8 mouse cellular contexts compared by ENCODE assay signal in genomic region chr14:41013143-41013542, GRCm38 (mm10). TPM values are rescaled to one million over a fixed set of nuclear protein-coding genes. Genes with fewer than 3 reads are reported as not detected.
DNase-seq lines count a peak whose midpoint lies in the region; ATAC-seq and TF ChIP-seq lines count a peak whose summit lies in the region.

No protein-coding gene starts in this region.

- H3K36me3 ChIP-seq in embryonic facial prominence, embryonic 12.5 days, result no peaks in the 10 kb centered on the region
- no peaks in the 10 kb centered on the region for H3K36me3 ChIP-seq in intestine, embryonic 14.5 days (ENCODE audit: control insufficient read depth, insufficient read depth, low read length)
- H3K36me3 ChIP-seq in midbrain, postnatal 0 days (ENCODE audit: insufficient read depth, low read length), result no peaks in the 10 kb centered on the region

- no peak for ATAC-seq in embryonic facial prominence, embryonic 12.5 days (ENCODE audit: insufficient number of reproducible peaks, insufficient read depth, low FRiP score, low TSS enrichment)
- ATAC-seq in intestine, embryonic 14.5 days (replicated peaks; ENCODE audit: low FRiP score, low TSS enrichment, low read depth), result no peak
- ATAC-seq in midbrain, postnatal 0 days (ENCODE audit: low FRiP score), result peak; percentile 2; the same call in 1 of the 2 replicates

- H3K9ac ChIP-seq in embryonic facial prominence, embryonic 12.5 days, result peak overlapping the region; percentile 61
- H3K9ac ChIP-seq in intestine, embryonic 14.5 days (ENCODE audit: low read length), result peak overlapping the region; percentile 62
- peak overlapping the region; percentile 73 for H3K9ac ChIP-seq in midbrain, postnatal 0 days (replicated peaks; ENCODE audit: low read length, poor library complexity, severe bottlenecking)

- peak overlapping the region; percentile 71 for H3K4me3 ChIP-seq in layer of hippocampus, adult 2 months
- peak overlapping the region; percentile 50 for H3K4me3 ChIP-seq in embryonic facial prominence, embryonic 12.5 days
- peak overlapping the region; percentile 51 for H3K4me3 ChIP-seq in intestine, embryonic 14.5 days (ENCODE audit: low read depth, low read length)
- peak overlapping the region; percentile 54 for H3K4me3 ChIP-seq in midbrain, postnatal 0 days (ENCODE audit: low read depth, low read length)

- peak overlapping the region; percentile 95 for H3K27ac ChIP-seq in layer of hippocampus, adult 2 months
- H3K27ac ChIP-seq in embryonic facial prominence, embryonic 12.5 days, result no peak overlapping the region
- H3K27ac ChIP-seq in intestine, embryonic 14.5 days (ENCODE audit: low read depth), result no peak overlapping the region
- H3K27ac ChIP-seq in midbrain, postnatal 0 days (ENCODE audit: low read depth, low read length), result peak overlapping the region; percentile 81

- 15% methylated on average over 9 of the region's 9 CpGs for WGBS in embryonic facial prominence, embryonic 12.5 days
- WGBS in intestine, embryonic 14.5 days, result 17% methylated on average over 9 of the region's 9 CpGs
- 10% methylated on average over 9 of the region's 9 CpGs for WGBS in midbrain, postnatal 0 days

- H3K4me2 ChIP-seq in embryonic facial prominence, embryonic 12.5 days (replicated peaks), result peak overlapping the region; percentile 68
- H3K4me2 ChIP-seq in intestine, embryonic 14.5 days (ENCODE audit: low read length), result peak overlapping the region; percentile 88
- peak overlapping the region; percentile 75 for H3K4me2 ChIP-seq in midbrain, postnatal 0 days (ENCODE audit: low read depth, low read length, poor library complexity, severe bottlenecking)

- 0 out of 2 replicates have a peak, but pooled peaks cover 8% of the 10 kb centered on the region for H3K4me1 ChIP-seq in embryonic facial prominence, embryonic 12.5 days
- H3K4me1 ChIP-seq in intestine, embryonic 14.5 days (replicated peaks; ENCODE audit: control insufficient read depth, insufficient read depth, low read length), result peaks cover 13% of the 10 kb centered on the region
- H3K4me1 ChIP-seq in midbrain, postnatal 0 days (ENCODE audit: insufficient read depth, low read length), result no peaks in the 10 kb centered on the region

- intact Hi-C loops in left cerebral cortex, postnatal 10 days (cut with DNase I), result no loop called here

- no peak for TF ChIP-seq CTCF in layer of hippocampus, adult 2 months (conservative IDR thresholded peaks at IDR 0.05)
- no peak for TF ChIP-seq CTCF in midbrain, postnatal 0 days (IDR thresholded peaks at IDR 0.05)

- no peak for DNase-seq in layer of hippocampus, adult 2 months (ENCODE audit: low spot score in 2 of 2)
- no peak for DNase-seq in layer of hippocampus, adult 11-12 months (ENCODE audit: low spot score)
- DNase-seq in intestine, embryonic 14.5 days (ENCODE audit: low spot score), result no peak
- DNase-seq in midbrain, postnatal 0 days (ENCODE audit: low spot score), result no peak
- no peak for DNase-seq in layer of hippocampus, postnatal 14 days (ENCODE audit: low spot score in 2 of 2)
- no peak for DNase-seq in cerebellum, postnatal 10 days
- DNase-seq in left cerebral cortex, postnatal 10 days (ENCODE audit: extremely low spot score in 1 of 2, low spot score in 2 of 2), result no peak

- no peaks in the 10 kb centered on the region for H3K9me3 ChIP-seq in embryonic facial prominence, embryonic 12.5 days
- H3K9me3 ChIP-seq in intestine, embryonic 14.5 days (ENCODE audit: control insufficient read depth, low read length), result no peaks in the 10 kb centered on the region
- no peaks in the 10 kb centered on the region for H3K9me3 ChIP-seq in midbrain, postnatal 0 days (ENCODE audit: low read length)

- H3K27me3 ChIP-seq in embryonic facial prominence, embryonic 12.5 days, result no peaks in the 10 kb centered on the region
- no peaks in the 10 kb centered on the region for H3K27me3 ChIP-seq in intestine, embryonic 14.5 days (replicated peaks; ENCODE audit: control insufficient read depth, insufficient read depth, low read length)
- no peaks in the 10 kb centered on the region for H3K27me3 ChIP-seq in midbrain, postnatal 0 days (ENCODE audit: insufficient read depth, low read length)

RNA-seq across cellular contexts. Expression of gene Fam213a, which starts 0.4 kb away (rescaled TPM):
- total RNA-seq in layer of hippocampus, adult 2 months (2021), result 100 to 1,000 TPM; 154 to 159 TPM
- polyA plus RNA-seq in embryonic facial prominence, embryonic 12.5 days (2016; fragmentation: Nextera tagmentation; extraction: Ambion mirVana), result 57.1 and 57.7 TPM in 2 replicates
- polyA plus RNA-seq in intestine, embryonic 14.5 days (2014; fragmentation: Nextera tagmentation; extraction: Ambion mirVana), result 46.3 and 46.4 TPM in 2 replicates
- total RNA-seq in midbrain, postnatal 0 days (2014; rRNA removed), result 50.0 and 66.3 TPM in 2 replicates
- polyA plus RNA-seq in midbrain, postnatal 0 days (2015; fragmentation: Nextera tagmentation; extraction: Ambion mirVana), result 110 and 124 TPM in 2 replicates
- total RNA-seq in layer of hippocampus, postnatal 14 days (2021), result 100 to 1,000 TPM; 139 to 145 TPM
- 100 to 1,000 TPM in 1 of 2 experiments, 10 to 100 TPM in 1; 97.0 to 101 TPM for total RNA-seq in left cerebral cortex, postnatal 10 days (2021)

RNA-seq across cellular contexts. Expression of gene Tspan14, which starts 46.5 kb away (rescaled TPM):
- 10 to 100 TPM; 27.0 to 30.0 TPM for total RNA-seq in layer of hippocampus, adult 2 months (2021)
- polyA plus RNA-seq in embryonic facial prominence, embryonic 12.5 days (2016; fragmentation: Nextera tagmentation; extraction: Ambion mirVana), result 87.6 and 89.7 TPM in 2 replicates
- polyA plus RNA-seq in intestine, embryonic 14.5 days (2014; fragmentation: Nextera tagmentation; extraction: Ambion mirVana), result 71.4 and 76.1 TPM in 2 replicates
- 31.2 and 31.8 TPM in 2 replicates for total RNA-seq in midbrain, postnatal 0 days (2014; rRNA removed)
- polyA plus RNA-seq in midbrain, postnatal 0 days (2015; fragmentation: Nextera tagmentation; extraction: Ambion mirVana), result 28.3 and 31.3 TPM in 2 replicates
- total RNA-seq in layer of hippocampus, postnatal 14 days (2021), result 10 to 100 TPM; 34.5 to 35.5 TPM
- 10 to 100 TPM; 63.3 to 64.5 TPM for total RNA-seq in left cerebral cortex, postnatal 10 days (2021)

RNA-seq across cellular contexts. Expression of gene Dydc2, which starts 55.9 kb away (rescaled TPM):
- under 1 TPM; 0.61 to 0.95 TPM for total RNA-seq in layer of hippocampus, adult 2 months (2021)
- 0.20 TPM in 1 of 2 replicates, not detected in the other for polyA plus RNA-seq in embryonic facial prominence, embryonic 12.5 days (2016; fragmentation: Nextera tagmentation; extraction: Ambion mirVana)
- polyA plus RNA-seq in intestine, embryonic 14.5 days (2014; fragmentation: Nextera tagmentation; extraction: Ambion mirVana), result not detected in 2 replicates
- not detected in 2 replicates for total RNA-seq in midbrain, postnatal 0 days (2014; rRNA removed)
- polyA plus RNA-seq in midbrain, postnatal 0 days (2015; fragmentation: Nextera tagmentation; extraction: Ambion mirVana), result 0.72 and 0.92 TPM in 2 replicates
- 1 to 10 TPM in 1 of 2 experiments, under 1 TPM in 1; 0.98 to 1.3 TPM for total RNA-seq in layer of hippocampus, postnatal 14 days (2021)
- under 1 TPM; 0.73 to 0.75 TPM for total RNA-seq in left cerebral cortex, postnatal 10 days (2021)

RNA-seq across cellular contexts. Expression of gene Dydc1, which starts 59.6 kb away (rescaled TPM):
- not detected for total RNA-seq in layer of hippocampus, adult 2 months (2021)
- not detected in 2 replicates for polyA plus RNA-seq in embryonic facial prominence, embryonic 12.5 days (2016; fragmentation: Nextera tagmentation; extraction: Ambion mirVana)
- polyA plus RNA-seq in intestine, embryonic 14.5 days (2014; fragmentation: Nextera tagmentation; extraction: Ambion mirVana), result not detected in 2 replicates
- 0.33 TPM in 1 of 2 replicates, not detected in the other for total RNA-seq in midbrain, postnatal 0 days (2014; rRNA removed)
- 0.23 TPM in 1 of 2 replicates, not detected in the other for polyA plus RNA-seq in midbrain, postnatal 0 days (2015; fragmentation: Nextera tagmentation; extraction: Ambion mirVana)
- total RNA-seq in layer of hippocampus, postnatal 14 days (2021), result not detected
- not detected for total RNA-seq in left cerebral cortex, postnatal 10 days (2021)

Comparison
In these comparisons a context has a peak if more than half of its experiments do, and no peak if none do; other contexts are left out.
1. H3K27ac ChIP-seq: peak in layer of hippocampus, adult 2 months (single experiment) and midbrain, postnatal 0 days (single experiment); none in embryonic facial prominence, embryonic 12.5 days (single experiment) and intestine, embryonic 14.5 days (single experiment).
2. Peak in every context shown above with its lines, with median percentiles within 50 percentile points of each other: H3K4me3 ChIP-seq, H3K4me2 ChIP-seq and H3K9ac ChIP-seq.